Mouse (Mus musculus) liver, embryonic 12.5 days (tissue): Measurements from ENCODE around the gene Gpr155. TPM values are rescaled to one million over a fixed set of nuclear protein-coding genes. Genes with fewer than 3 reads are reported as not detected.

ENCODE experiments used
- ATAC-seq: fragments of 200-750 bp; cut with Nextera tagmentation; 2 replicates; pipeline ENCODE4 v1.8.0; 2017; ENCODE audit warnings: moderate number of reproducible peaks, mild to moderate bottlenecking, moderate library complexity
- H3K27ac ChIP-seq: fragments of 300-500 bp; sonication (generic); 2 replicates; pipeline ENCODE4 v1.5.1; 2016; ENCODE audit warnings: mild to moderate bottlenecking
- H3K27me3 ChIP-seq: fragments of 300-500 bp; sonication (generic); replicated peaks from 2 replicates; pipeline ENCODE4 v1.6.1; 2016; ENCODE audit warnings: mild to moderate bottlenecking, moderate library complexity
- H3K36me3 ChIP-seq: fragments of 300-500 bp; sonication (generic); 2 replicates; pipeline ENCODE4 v1.6.1; 2016; ENCODE audit warnings: mild to moderate bottlenecking, moderate library complexity
- H3K4me1 ChIP-seq: fragments of 300-500 bp; sonication (generic); 2 replicates; pipeline ENCODE4 v1.6.1; 2016
- H3K4me2 ChIP-seq: fragments of 300-500 bp; sonication (generic); 2 replicates; pipeline ENCODE4 v1.6.1; 2016; ENCODE audit warnings: mild to moderate bottlenecking, moderate library complexity
- H3K4me3 ChIP-seq: fragments of 300-500 bp; sonication (generic); 2 replicates; pipeline ENCODE4 v1.5.1; 2016; ENCODE audit warnings: mild to moderate bottlenecking, moderate library complexity
- H3K9ac ChIP-seq: fragments of 300-500 bp; sonication (generic); 2 replicates; pipeline ENCODE4 v1.6.1; 2016; ENCODE audit warnings: mild to moderate bottlenecking, moderate library complexity
- H3K9me3 ChIP-seq: fragments of 300-500 bp; sonication (generic); replicated peaks from 2 replicates; pipeline ENCODE4 v1.6.1; 2016; ENCODE audit warnings: mild to moderate bottlenecking, moderate library complexity
- WGBS: fragments of 180-500 bp; shearing (Covaris S2); methylation state at CpG from one replicate; pipeline ENCODE4 v1.1.7; 2016; ENCODE audit not compliant: insufficient replicate concordance; 5-methylcytosine and 5-hydroxymethylcytosine counted together
- polyA plus RNA-seq: library from polyadenylated mRNA; unstranded; fragments of >200 nt; fragmentation: Nextera tagmentation; extraction: Ambion mirVana; gene quantifications from 2 replicates; pipeline ENCODE4 v1.2.1, GENCODE M21; 2016

Gene Gpr155
- polyA plus RNA-seq, 1 experiment from 2014 or later = 9.2 TPM

DNA sequence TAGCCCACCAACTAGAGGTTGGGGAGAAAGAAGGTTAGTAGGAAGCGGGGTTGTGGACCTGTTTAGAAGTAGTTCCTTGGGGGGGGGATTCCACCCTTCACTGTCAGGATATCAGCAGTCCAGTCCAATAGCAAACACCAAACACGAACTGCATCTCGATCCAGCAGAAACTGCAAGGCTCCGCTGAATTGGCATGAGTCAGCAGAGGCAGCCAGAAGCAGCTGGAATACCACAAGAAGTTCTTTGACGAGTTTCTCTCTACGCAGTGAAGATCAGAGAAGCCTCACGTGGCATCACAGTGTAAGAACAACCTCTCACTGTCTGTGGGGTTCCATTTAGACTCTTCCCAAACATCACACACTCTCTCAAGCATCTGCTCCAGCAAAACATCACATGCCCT is 18.6 kb upstream of the Gpr155 start:
- no peaks in the 10 kb centered on the region for H3K9me3 ChIP-seq
- H3K4me1 ChIP-seq = no peaks in the 10 kb centered on the region
- no peak overlapping the region for H3K9ac ChIP-seq
- H3K4me3 ChIP-seq = no peak overlapping the region
- no peak overlapping the region for H3K4me2 ChIP-seq
- no peak overlapping the region for H3K27ac ChIP-seq
- 72% methylated on average over 7 of the region's 7 CpGs for WGBS
- ATAC-seq = no peak
- no peaks in the 10 kb centered on the region for H3K36me3 ChIP-seq
- H3K27me3 ChIP-seq = peaks cover 4% of the 10 kb centered on the region; the same call in 1 of the 2 replicates

DNA sequence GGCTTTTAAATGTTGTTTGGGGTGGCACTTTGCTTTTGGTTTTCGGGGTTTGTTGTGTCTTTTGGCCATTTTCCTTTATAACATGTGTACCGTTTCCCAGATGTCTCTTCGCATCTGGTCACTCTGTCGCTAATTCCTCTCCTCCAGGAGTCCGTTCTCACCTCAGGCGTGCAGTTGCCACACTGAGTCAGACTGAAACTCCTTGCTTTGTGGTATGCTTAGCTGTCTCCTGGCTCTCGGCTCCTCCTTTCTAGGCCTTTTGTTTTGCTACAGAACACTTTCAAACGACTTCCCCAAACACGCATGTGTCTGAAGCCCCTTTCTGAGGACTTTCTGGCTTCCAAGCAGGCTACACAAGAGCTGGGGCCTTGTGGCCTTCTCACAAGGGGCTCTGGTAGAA is 18.1 kb upstream of the Gpr155 start:
- H3K9me3 ChIP-seq = no peaks in the 10 kb centered on the region
- WGBS = 74% methylated on average over 9 of the region's 9 CpGs
- ATAC-seq = no peak
- no peaks in the 10 kb centered on the region for H3K4me1 ChIP-seq
- H3K9ac ChIP-seq = no peak overlapping the region
- H3K27me3 ChIP-seq = peaks cover 4% of the 10 kb centered on the region; the same call in 1 of the 2 replicates
- H3K36me3 ChIP-seq = no peaks in the 10 kb centered on the region
- no peak overlapping the region for H3K4me3 ChIP-seq
- H3K4me2 ChIP-seq = no peak overlapping the region
- H3K27ac ChIP-seq = no peak overlapping the region

DNA sequence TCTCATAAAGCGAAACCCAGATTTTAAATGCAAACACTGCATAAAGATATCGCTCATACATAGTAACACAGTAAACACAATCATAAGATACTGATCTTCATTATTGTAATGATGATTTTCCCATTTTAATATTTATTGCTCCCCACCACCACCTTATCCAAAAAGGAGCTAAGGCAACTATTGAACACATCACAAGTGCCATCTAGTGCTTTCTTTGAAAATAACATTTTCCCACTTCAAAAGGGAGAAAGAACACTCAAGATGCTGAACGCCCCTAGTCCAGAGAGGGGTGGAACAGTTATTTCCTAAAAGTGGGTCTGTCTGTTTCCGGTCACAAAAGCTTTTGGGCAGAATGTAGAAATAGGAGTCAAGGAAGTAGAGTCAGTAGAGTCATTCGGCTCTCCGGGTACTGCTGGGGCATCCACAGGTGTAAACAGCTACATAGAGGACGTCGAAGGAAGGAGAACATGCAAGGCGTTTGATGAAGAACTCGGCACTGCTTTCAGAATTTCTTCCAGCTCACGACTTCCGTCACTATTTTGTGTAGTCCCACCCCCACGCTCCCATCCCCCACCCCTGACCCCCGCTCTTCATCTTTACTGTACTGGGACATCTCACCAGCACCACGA is 17.1 kb upstream of the Gpr155 start:
- ATAC-seq = no peak
- no peak overlapping the region for H3K4me3 ChIP-seq
- WGBS = 63% methylated on average over 15 of the region's 15 CpGs

DNA sequence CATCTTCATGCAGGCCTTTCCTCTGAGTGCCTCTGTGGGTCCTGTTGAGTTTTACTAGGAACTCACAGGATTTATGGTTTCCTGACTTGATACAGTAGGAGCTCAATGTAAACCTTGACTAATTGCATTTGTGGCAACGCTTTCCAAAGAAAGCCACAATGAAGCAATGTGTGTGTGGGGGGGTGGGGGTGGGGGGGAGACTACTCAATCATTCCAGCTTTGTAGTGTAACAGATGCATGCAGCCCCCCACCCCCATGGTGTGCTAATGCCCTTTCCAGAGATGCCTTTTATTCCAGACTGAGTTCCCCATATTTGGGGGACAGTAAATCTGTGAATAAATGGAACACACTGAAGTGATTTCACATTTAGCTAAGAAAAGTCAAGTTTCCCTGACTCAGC is 15.3 kb upstream of the Gpr155 start:
- no peaks in the 10 kb centered on the region for H3K36me3 ChIP-seq
- H3K9ac ChIP-seq = no peak overlapping the region
- 37% methylated on average over 1 of the region's 1 CpGs for WGBS
- H3K9me3 ChIP-seq = no peaks in the 10 kb centered on the region
- ATAC-seq = no peak
- H3K4me3 ChIP-seq = no peak overlapping the region
- no peak overlapping the region for H3K27ac ChIP-seq
- no peaks in the 10 kb centered on the region for H3K4me1 ChIP-seq
- H3K27me3 ChIP-seq = peaks cover 14% of the 10 kb centered on the region
- H3K4me2 ChIP-seq = no peak overlapping the region

More for the DNA sequence above, 17.1 kb upstream of the Gpr155 start:
- H3K4me2 ChIP-seq = no peak overlapping the region
- H3K9ac ChIP-seq = no peak overlapping the region
- H3K27me3 ChIP-seq = peaks cover 7% of the 10 kb centered on the region; the same call in 1 of the 2 replicates
- no peaks in the 10 kb centered on the region for H3K4me1 ChIP-seq
- H3K9me3 ChIP-seq = no peaks in the 10 kb centered on the region
- no peak overlapping the region for H3K27ac ChIP-seq
- H3K36me3 ChIP-seq = no peaks in the 10 kb centered on the region

DNA sequence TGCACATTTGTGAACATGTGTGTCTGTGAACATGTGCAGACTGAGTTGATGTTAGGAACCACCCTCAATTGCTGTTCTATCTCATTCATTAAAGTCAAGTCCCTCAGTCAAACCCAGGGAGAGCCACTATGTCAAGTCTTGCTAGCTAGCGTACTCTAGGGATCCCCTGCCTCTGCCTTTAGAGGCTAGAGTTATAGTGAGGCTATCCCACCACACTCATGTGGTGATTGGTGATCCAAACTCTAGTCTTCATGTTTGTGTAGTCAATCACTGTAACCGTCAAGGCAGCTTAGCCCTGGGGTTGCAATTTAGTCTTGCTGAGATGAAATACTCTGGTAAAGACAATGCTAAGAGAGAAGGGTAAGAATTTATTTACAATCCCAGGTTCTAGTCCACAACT is 11.1 kb upstream of the Gpr155 start:
- Histone ChIP-seq H3K9ac (no peak overlapping the region), H3K9me3 (no peaks in the 10 kb centered on the region), H3K4me1 (no peaks in the 10 kb centered on the region), H3K4me2 (no peak overlapping the region), H3K27ac (no peak overlapping the region), H3K27me3 (peaks cover 35% of the 10 kb centered on the region), H3K36me3 (no peaks in the 10 kb centered on the region), H3K4me3 (no peak overlapping the region)
- ATAC-seq = no peak
- WGBS = 75% methylated on average over 2 of the region's 2 CpGs

DNA sequence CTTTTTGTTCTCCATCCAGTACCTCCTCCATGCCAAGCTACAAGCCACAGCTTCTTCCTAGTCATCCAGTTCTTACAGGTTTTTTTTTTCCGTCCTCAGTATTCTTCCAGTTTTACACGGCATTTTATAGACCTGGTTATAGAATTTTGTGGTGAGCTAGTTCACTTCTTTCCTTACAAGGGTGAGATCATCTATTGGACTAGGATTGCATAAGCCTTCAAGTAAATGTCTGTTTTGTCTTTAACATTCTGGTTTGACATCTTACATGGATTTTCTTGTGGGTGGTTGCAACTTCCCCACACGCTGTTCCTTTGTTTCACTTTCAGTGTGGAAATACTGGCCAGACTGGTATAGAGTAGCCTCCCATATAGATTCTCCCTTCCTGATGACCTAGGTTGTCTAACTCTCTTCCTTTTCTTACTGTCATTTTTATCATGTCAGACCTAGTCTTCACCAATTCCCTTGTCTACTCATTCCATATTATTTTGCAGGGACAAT is 10.5 kb upstream of the Gpr155 start:
- 75% methylated on average over 3 of the region's 3 CpGs for WGBS
- Histone ChIP-seq H3K4me1 (no peaks in the 10 kb centered on the region), H3K27ac (no peak overlapping the region), H3K27me3 (peaks cover 35% of the 10 kb centered on the region), H3K4me3 (no peak overlapping the region), H3K4me2 (no peak overlapping the region), H3K36me3 (no peaks in the 10 kb centered on the region), H3K9ac (no peak overlapping the region), H3K9me3 (no peaks in the 10 kb centered on the region)
- ATAC-seq = no peak

DNA sequence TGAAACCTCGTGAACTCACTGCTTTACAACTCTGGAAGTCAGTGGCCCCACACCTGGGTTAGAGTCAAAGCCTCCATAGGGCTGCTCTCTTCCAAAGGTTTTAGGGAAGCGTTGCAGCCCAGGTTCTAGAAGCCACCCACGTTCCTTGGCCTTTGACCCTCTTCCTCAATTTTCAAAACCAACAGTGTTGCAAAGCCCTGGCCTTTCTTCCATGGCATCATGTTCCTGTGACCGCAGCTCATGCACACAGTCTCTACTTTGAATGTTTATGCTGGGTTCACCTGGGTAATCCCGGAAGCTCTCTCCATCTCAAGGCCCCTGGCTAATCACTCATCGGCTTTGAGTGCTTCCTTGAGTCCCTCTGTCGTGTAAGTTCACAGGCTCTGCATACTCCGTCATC is 9.1 kb upstream of the Gpr155 start:
- Histone ChIP-seq H3K4me3 (no peak overlapping the region), H3K9me3 (no peaks in the 10 kb centered on the region), H3K27ac (no peak overlapping the region), H3K36me3 (no peaks in the 10 kb centered on the region), H3K9ac (no peak overlapping the region), H3K4me1 (no peaks in the 10 kb centered on the region), H3K27me3 (peaks cover 36% of the 10 kb centered on the region), H3K4me2 (no peak overlapping the region)
- no peak for ATAC-seq
- WGBS = 64% methylated on average over 8 of the region's 8 CpGs

DNA sequence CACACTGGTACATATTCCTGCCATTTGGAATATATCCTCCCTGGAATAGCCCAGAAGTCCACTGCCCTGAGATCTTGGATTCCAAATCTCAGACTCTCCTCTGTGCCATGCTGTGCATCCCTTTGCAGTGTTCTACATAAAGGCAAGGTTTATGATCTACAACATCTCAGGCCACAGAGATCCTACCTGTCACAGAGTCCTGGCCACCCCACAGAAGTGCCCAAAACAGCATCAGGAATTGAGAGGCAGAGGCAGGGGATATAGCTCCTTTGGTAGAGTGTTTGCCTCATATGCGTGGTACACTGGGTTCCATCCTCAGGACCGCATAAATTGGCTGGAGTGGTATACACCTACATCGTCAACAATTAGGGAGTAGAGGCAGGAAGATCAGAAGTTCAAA is 8.1 kb upstream of the Gpr155 start:
- Histone ChIP-seq H3K9me3 (no peaks in the 10 kb centered on the region), H3K4me3 (no peak overlapping the region), H3K4me1 (no peaks in the 10 kb centered on the region), H3K27me3 (peaks cover 36% of the 10 kb centered on the region), H3K36me3 (no peaks in the 10 kb centered on the region), H3K27ac (no peak overlapping the region), H3K4me2 (no peak overlapping the region), H3K9ac (no peak overlapping the region)
- WGBS = 73% methylated on average over 3 of the region's 3 CpGs
- ATAC-seq = no peak

DNA sequence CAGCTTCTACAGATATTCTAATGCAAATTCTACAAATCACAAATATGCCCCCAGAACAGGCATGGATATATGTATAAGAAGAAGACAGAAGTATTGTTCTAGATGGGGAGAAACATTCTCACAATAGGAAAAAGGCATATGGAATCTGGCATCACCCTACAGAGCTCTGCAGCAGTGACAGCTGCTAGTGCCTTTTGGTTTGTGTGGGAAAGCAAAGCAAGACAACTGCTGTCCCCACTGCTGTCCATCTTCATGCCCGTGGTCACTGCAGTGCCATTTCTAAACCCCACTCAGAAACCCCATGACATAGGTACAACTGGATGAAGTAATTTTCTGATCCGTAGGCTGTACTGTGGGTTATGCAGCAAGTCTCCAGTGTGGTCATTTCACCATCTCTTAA is 6.4 kb upstream of the Gpr155 start:
- H3K9me3 ChIP-seq = no peaks in the 10 kb centered on the region
- H3K4me3 ChIP-seq = no peak overlapping the region
- no peak overlapping the region for H3K27ac ChIP-seq
- H3K27me3 ChIP-seq = peaks cover 31% of the 10 kb centered on the region
- WGBS = 61% methylated on average over 2 of the region's 2 CpGs
- no peak overlapping the region for H3K4me2 ChIP-seq
- no peaks in the 10 kb centered on the region for H3K4me1 ChIP-seq
- no peak for ATAC-seq
- no peaks in the 10 kb centered on the region for H3K36me3 ChIP-seq
- no peak overlapping the region for H3K9ac ChIP-seq

DNA sequence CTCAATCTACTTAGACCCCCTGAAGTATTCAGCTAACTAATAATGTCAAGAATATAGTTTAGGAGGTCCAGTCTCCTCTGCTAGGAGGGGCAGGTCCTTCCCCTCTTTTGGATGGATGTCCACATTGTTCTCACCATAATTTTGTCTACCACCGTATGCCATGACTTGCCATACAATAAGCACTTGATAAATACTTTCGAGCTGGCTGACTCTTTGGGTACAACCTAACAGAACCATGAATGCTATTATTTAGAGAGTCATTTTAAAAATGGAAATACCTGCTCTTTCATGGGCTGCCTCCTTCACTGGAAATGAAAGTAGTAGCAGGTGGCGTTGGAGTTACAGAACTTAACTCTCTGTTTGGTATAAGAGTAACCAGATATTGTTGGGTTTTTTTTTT is 3.6 kb upstream of the Gpr155 start:
- H3K9me3 ChIP-seq = no peaks in the 10 kb centered on the region
- H3K27ac ChIP-seq = no peak overlapping the region
- peaks cover 20% of the 10 kb centered on the region; the same call in 1 of the 2 replicates for H3K27me3 ChIP-seq
- no peak for ATAC-seq
- no peak overlapping the region for H3K4me3 ChIP-seq
- WGBS = 72% methylated on average over 3 of the region's 3 CpGs
- no peak overlapping the region for H3K4me2 ChIP-seq
- H3K9ac ChIP-seq = no peak overlapping the region
- peaks cover 15% of the 10 kb centered on the region for H3K4me1 ChIP-seq
- H3K36me3 ChIP-seq = no peaks in the 10 kb centered on the region

DNA sequence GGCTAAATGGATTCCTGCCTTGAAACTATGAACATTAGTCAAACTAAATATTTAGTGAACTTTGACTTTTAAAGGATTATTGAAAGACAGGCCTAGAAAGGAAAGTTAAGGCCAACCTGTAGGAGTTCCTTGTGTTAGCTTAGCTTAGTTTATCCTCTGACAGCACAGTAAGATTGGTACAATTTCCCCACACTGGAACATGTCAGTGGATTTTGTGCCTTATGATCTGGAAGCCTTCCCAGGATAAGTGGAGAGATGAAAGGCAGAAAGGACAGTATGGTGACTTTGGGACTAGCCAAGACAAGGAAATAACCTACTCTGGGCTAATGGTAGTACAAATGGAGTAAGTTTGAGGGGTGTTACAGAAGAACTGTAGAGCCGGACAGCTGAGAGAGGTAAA is 1.4 kb upstream of the Gpr155 start:
- Histone ChIP-seq H3K9ac (no peak overlapping the region), H3K27ac (no peak overlapping the region), H3K4me2 (no peak overlapping the region), H3K4me3 (no peak overlapping the region), H3K36me3 (no peaks in the 10 kb centered on the region), H3K9me3 (no peaks in the 10 kb centered on the region), H3K4me1 (peaks cover 28% of the 10 kb centered on the region), H3K27me3 (0 out of 2 replicates have a peak, but pooled peaks cover 7% of the 10 kb centered on the region)
- WGBS = 68% methylated on average over 1 of the region's 1 CpGs
- ATAC-seq = no peak

DNA sequence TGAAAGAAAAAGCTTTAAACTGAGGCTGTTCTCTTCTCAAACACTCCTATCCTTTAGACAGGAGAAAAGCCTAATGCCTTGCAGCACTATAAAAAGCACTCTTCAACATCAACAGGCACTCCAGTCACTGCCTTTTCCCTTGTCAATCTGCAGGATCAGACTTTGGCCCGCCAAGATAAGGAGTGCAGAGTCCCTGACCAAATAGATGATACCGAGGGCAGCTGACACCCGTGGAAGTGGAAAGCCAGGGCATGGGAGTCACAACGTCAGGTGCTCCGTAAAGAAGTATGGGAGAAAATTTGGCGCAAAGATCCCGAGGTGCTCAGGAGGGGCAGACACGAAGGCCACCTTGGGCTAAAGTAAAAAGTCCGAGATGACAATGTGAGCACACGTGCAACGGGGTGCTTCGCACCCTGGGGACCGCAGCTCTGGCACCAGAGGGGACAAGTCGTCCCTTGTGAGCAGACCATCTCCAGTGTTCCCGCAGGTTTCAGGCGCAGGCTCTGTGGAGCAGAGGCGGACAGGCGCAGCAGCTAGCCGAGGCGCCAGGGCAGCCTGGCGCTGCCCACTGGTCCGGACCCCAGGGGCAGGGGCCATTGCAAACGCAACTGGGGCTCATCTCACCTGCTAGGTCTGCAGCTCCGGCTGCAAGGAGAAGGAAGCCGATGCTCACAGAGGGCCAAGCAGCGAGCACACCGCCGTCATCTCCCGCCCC is 574 bp downstream of the Gpr155 start:
- 0 out of 2 replicates have a peak, but pooled peaks have one; percentile 0 for ATAC-seq
- H3K9ac ChIP-seq = peak overlapping the region; percentile 84
- H3K4me2 ChIP-seq = peak overlapping the region; percentile 99
- H3K9me3 ChIP-seq = no peaks in the 10 kb centered on the region
- WGBS = under 1% methylated on average over 29 of the region's 29 CpGs
- H3K4me1 ChIP-seq = peaks cover 28% of the 10 kb centered on the region
- peak overlapping the region; percentile 81 for H3K4me3 ChIP-seq
- H3K27me3 ChIP-seq = 0 out of 2 replicates have a peak, but pooled peaks cover 3% of the 10 kb centered on the region
- peak overlapping the region; percentile 86 for H3K27ac ChIP-seq
- H3K36me3 ChIP-seq = peaks cover 11% of the 10 kb centered on the region
